Mouse (Mus musculus) stomach, embryonic 14.5 days (tissue): ENCODE measurements at regions not wholly inside any gene's neighbourhood (a gene's known extent, or its start where the extent isn't known, plus 50 kb on each side); places are given as distances from the start of the nearest gene placed in this dataset.

Experiments used
- ATAC-seq: fragments of 200-750 bp; cut with Nextera tagmentation; 2 replicates; pipeline ENCODE4 v1.8.0; 2017; ENCODE audit warnings: low read depth, moderate TSS enrichment; ENCODE audit not compliant: insufficient number of reproducible peaks, insufficient read depth, low FRiP score
- H3K27ac ChIP-seq: fragments of 300-500 bp; sonication (generic); 2 replicates; pipeline ENCODE4 v1.5.1; 2014; ENCODE audit warnings: mild to moderate bottlenecking, low read length, moderate library complexity, mixed read lengths
- H3K27me3 ChIP-seq: fragments of 300-500 bp; sonication (generic); 2 replicates; pipeline ENCODE4 v1.6.1; 2014; ENCODE audit warnings: low read length, control low read depth, mixed read lengths; ENCODE audit not compliant: control insufficient read depth, insufficient read depth
- H3K36me3 ChIP-seq: fragments of 300-500 bp; sonication (generic); 2 replicates; pipeline ENCODE4 v1.6.1; 2014; ENCODE audit warnings: mild to moderate bottlenecking, control low read depth, low read length, moderate library complexity, mixed read lengths; ENCODE audit not compliant: control insufficient read depth, insufficient read depth
- H3K4me1 ChIP-seq: fragments of 300-500 bp; sonication (generic); 2 replicates; pipeline ENCODE4 v1.6.1; 2014; ENCODE audit warnings: low read length, control low read depth, mixed read lengths; ENCODE audit not compliant: control insufficient read depth, insufficient read depth
- H3K4me2 ChIP-seq: fragments of 300-500 bp; sonication (generic); replicated peaks from 2 replicates; pipeline ENCODE4 v1.6.1; 2014; ENCODE audit warnings: low read depth, low read length, control low read depth
- H3K4me3 ChIP-seq: fragments of 300-500 bp; sonication (generic); 2 replicates; pipeline ENCODE4 v1.5.1; 2014; ENCODE audit warnings: low read depth, low read length, control low read depth
- H3K9ac ChIP-seq: fragments of 300-500 bp; sonication (generic); replicated peaks from 2 replicates; pipeline ENCODE4 v1.6.1; 2014; ENCODE audit warnings: low read depth, mild to moderate bottlenecking, control low read depth, low read length, moderate library complexity, mixed read lengths
- H3K9me3 ChIP-seq: fragments of 300-500 bp; sonication (generic); 2 replicates; pipeline ENCODE4 v1.6.1; 2016; ENCODE audit warnings: low read depth, low read length, control low read depth; ENCODE audit not compliant: control insufficient read depth
- WGBS: fragments of 180-500 bp; shearing (Covaris S2); extraction: QIAGEN DNeasy Blood & Tissue Kit; methylation state at CpG from one replicate; pipeline ENCODE4 v1.1.7; 2014; 5-methylcytosine and 5-hydroxymethylcytosine counted together

DNA sequence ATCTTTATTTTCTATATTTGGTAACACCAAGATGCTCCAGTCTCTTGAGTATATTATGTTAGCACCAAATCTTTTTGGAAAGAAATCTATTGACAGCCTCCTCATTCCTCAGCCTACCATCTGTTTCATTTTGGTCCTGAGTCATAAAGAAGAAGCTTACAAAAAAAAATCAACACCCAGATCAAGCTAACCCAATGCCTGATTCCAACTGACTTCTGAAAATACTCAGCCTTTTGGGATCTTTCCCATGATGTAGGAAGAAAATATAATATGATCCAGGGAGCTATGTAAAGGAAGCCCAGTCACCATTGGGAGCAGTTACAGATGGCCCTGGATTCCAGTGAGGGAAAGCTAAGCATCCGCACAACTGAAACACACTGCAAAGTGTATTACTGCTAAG lies 231.3 kb upstream of the Kynu start:
- no peak for ATAC-seq
- WGBS, result 92% methylated on average over 1 of the region's 1 CpGs
- H3K4me2 ChIP-seq, result no peak overlapping the region
- no peak overlapping the region for H3K4me3 ChIP-seq
- H3K4me1 ChIP-seq, result no peaks in the 10 kb centered on the region
- no peaks in the 10 kb centered on the region for H3K9me3 ChIP-seq
- H3K27me3 ChIP-seq, result no peaks in the 10 kb centered on the region
- H3K9ac ChIP-seq, result no peak overlapping the region
- no peak overlapping the region for H3K27ac ChIP-seq
- no peaks in the 10 kb centered on the region for H3K36me3 ChIP-seq

DNA sequence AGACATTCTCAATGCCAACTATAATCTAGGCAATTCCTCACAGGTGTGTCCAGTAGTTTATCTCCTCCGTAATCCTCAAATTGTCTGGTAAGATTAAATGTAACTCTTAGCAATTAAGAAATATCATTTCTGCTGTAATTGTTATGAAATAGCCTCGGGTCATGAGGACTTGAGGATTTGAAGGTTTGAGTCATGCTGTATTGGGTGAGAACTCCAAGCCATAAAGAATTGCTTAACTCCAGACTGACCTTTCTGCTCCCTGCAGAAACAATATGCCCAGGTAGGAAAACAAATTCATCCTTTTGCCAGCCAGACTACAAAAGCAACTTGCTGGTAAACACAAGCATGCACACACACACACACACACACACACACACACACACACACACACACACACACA lies 190.8 kb upstream of the Kynu start:
- 64% methylated on average over 2 of the region's 2 CpGs for WGBS
- Histone ChIP-seq H3K4me3 (no peak overlapping the region), H3K9me3 (no peaks in the 10 kb centered on the region; the same call in 1 of the 2 replicates), H3K36me3 (no peaks in the 10 kb centered on the region), H3K27ac (no peak overlapping the region), H3K4me1 (no peaks in the 10 kb centered on the region), H3K27me3 (no peaks in the 10 kb centered on the region), H3K9ac (no peak overlapping the region), H3K4me2 (no peak overlapping the region)
- no peak for ATAC-seq

DNA sequence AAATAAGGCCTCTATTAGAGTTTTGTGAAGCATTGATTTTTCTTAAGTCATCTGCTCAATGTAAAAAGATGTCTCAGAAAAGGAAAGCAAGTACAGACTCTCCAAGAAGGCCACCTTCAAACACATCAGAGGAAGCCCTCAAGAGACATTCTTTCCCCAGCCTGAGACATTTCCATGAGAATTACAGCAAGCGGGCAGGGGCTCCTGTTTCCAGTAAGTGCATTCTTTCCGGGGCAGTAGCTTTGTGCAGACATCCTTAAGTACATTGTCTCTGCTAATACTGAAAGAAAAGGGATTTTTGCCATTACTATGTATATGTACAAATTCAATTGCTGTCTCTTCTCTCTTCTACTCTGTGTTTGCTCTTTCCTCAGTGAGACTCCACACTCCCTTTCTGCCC lies 189.3 kb upstream of the Kynu start:
- Histone ChIP-seq H3K27me3 (no peaks in the 10 kb centered on the region), H3K27ac (no peak overlapping the region), H3K9me3 (no peaks in the 10 kb centered on the region; the same call in 1 of the 2 replicates), H3K9ac (no peak overlapping the region), H3K4me1 (no peaks in the 10 kb centered on the region), H3K4me2 (no peak overlapping the region), H3K4me3 (no peak overlapping the region), H3K36me3 (no peaks in the 10 kb centered on the region)
- WGBS, result 72% methylated on average over 2 of the region's 2 CpGs
- ATAC-seq, result no peak

DNA sequence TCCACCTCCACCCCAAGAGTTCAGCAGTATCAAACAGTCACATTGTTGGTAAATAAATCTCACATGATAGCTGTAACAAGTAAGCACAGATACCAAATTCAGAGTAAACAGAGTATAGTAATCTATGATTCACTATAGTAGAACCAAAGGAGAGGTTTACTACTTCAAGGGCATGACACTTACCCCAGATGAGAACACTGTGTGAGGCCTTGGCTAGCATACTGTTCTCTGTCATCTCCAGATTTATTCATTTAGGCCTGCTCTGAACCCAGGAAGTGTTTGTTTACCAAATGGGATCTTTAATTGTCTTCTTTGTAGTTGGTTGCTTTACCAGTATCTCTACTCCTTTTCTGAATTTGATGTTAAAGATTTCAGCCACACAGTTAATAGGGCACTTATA lies 151.8 kb upstream of the Kynu start:
- no peaks in the 10 kb centered on the region for H3K36me3 ChIP-seq
- no peaks in the 10 kb centered on the region for H3K27me3 ChIP-seq
- no peak overlapping the region for H3K4me3 ChIP-seq
- no peak for ATAC-seq
- H3K4me1 ChIP-seq, result no peaks in the 10 kb centered on the region
- H3K27ac ChIP-seq, result no peak overlapping the region
- no peak overlapping the region for H3K4me2 ChIP-seq
- no peak overlapping the region for H3K9ac ChIP-seq
- no peaks in the 10 kb centered on the region for H3K9me3 ChIP-seq

DNA sequence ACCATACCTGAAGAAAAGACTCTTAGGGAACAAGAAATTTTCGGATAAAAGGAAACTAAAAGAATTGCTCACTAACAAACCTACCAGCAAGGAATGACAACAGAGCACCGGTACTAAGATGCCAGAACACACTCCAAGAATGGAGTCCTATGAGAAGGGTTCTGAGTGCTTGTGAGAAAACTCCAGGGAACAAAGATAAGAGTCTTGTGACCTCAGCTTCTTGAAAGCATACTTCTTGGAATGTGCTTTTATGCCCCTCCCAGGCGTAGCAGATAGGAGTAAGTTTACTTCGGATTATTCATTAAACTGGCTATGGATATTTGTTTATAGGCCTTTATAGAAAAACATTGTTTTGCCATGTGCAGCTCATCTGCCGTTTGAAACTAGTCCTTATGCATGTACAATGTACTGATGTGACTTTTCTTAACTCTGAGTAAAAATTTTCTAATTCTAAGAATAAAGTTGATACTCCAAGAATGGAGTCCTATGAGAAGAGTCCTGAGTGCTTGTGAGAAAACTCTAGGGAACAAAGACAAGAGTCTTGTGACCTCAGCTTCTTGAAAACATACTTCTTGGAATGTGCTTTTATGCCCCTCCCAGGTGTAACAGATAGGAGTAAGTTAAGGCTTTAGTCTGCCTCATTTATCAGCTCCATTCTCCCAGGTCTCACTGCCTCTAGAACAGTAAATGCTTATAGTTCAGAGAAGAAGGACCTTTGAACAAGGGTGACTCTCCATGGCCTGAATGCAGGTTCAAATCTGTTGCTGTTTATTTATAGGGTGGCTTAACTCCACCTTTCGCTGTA lies 150.8 kb upstream of the Kynu start:
- H3K4me3 ChIP-seq, result no peak overlapping the region
- H3K27me3 ChIP-seq, result no peaks in the 10 kb centered on the region
- no peaks in the 10 kb centered on the region for H3K4me1 ChIP-seq
- H3K27ac ChIP-seq, result no peak overlapping the region
- H3K36me3 ChIP-seq, result no peaks in the 10 kb centered on the region
- H3K9me3 ChIP-seq, result no peaks in the 10 kb centered on the region
- whole genome bisulfite sequencing, result 72% methylated on average over 6 of the region's 6 CpGs
- H3K4me2 ChIP-seq, result no peak overlapping the region
- peak; percentile 56; the same call in 1 of the 2 replicates for ATAC-seq
- H3K9ac ChIP-seq, result no peak overlapping the region

DNA sequence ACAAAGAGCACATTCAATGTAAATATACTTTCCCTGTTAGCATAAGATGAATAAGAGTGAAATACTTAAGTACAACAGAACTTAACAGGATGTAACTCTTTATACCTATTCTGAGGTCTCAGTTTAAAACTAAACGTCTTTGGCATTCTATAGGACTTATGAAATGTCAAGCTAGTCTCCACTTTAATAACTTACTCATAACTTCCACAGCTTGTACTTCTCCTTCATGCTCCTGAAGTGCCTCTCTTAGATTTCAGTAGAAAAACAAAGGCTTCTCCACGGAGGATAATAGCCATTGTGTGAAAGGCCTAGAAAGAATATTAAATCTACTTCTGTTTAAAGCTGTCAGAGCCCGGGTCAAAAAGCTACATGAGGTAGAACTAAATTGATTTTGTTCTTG lies 117.9 kb upstream of the Kynu start:
- no peak overlapping the region for H3K27ac ChIP-seq
- no peak overlapping the region for H3K4me3 ChIP-seq
- H3K9ac ChIP-seq, result no peak overlapping the region
- H3K4me1 ChIP-seq, result no peaks in the 10 kb centered on the region
- no peaks in the 10 kb centered on the region for H3K9me3 ChIP-seq
- 34% methylated on average over 3 of the region's 3 CpGs for WGBS
- no peaks in the 10 kb centered on the region for H3K36me3 ChIP-seq
- ATAC-seq, result no peak
- H3K27me3 ChIP-seq, result no peaks in the 10 kb centered on the region
- H3K4me2 ChIP-seq, result no peak overlapping the region

DNA sequence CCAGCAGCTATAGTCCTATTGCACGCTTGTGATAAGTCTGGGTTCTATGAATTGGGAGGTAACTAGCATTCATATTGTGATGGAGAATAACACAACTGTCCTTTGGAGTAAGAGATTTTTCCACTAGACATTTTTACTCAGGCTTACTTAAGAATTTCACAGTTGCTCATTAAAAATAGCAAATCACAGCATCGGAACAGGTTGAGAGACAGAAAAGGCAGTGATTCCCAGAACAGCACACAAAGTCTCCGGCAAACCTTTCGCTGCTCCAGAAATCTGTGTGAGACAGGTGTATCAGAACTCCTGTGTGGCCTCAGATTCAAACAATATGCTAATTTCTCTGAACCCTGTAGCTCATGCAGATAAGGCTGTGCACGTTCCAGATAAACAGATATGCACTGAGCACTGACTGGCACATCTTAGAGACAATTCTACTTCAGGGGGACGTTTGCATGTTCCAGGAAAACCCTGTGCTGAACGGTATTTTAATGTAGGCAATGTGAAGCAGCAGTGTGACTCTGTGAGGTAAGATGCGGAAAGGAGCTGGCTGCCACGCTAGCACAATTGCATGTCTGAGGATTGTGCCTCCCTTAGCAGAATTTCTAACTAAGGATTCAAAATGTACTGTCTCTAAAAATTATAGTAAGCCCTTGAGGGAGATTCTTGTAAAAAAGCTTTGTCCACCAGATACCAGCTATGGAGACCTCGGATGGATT lies 99.8 kb upstream of the Kynu start:
- H3K9ac ChIP-seq, result no peak overlapping the region
- no peaks in the 10 kb centered on the region for H3K4me1 ChIP-seq
- H3K9me3 ChIP-seq, result no peaks in the 10 kb centered on the region
- H3K36me3 ChIP-seq, result no peaks in the 10 kb centered on the region
- no peaks in the 10 kb centered on the region for H3K27me3 ChIP-seq
- H3K4me3 ChIP-seq, result no peak overlapping the region
- no peak for ATAC-seq
- WGBS, result 80% methylated on average over 10 of the region's 10 CpGs
- no peak overlapping the region for H3K27ac ChIP-seq
- H3K4me2 ChIP-seq, result no peak overlapping the region

DNA sequence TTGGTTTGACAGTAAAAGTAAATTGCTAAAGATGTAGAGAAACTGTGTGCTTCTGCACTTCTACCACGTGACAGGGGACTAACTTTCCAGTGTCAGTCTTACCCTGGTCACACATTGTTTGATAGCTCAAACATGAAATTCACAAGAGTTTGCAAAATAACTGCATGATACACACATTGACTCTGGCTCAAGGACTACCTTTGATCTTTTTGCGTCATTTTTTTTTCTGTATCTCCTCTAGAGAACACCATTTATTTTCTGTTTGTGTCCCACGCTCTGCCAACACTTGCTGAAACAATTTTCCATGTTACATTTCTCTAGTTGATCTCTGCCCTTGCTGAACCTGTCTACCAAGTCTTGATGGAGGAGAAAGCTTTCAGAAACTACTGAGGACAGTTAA lies 86.0 kb upstream of the Kynu start:
- Histone ChIP-seq H3K9me3 (no peaks in the 10 kb centered on the region), H3K4me2 (no peak overlapping the region), H3K27ac (no peak overlapping the region), H3K4me3 (no peak overlapping the region), H3K4me1 (no peaks in the 10 kb centered on the region), H3K27me3 (no peaks in the 10 kb centered on the region), H3K9ac (no peak overlapping the region), H3K36me3 (no peaks in the 10 kb centered on the region)
- 77% methylated on average over 3 of the region's 3 CpGs for WGBS
- no peak for ATAC-seq
